Mouse (Mus musculus) cerebellum, adult 2 months (tissue): ENCODE data around the gene Bud13. TPM values are rescaled to one million over a fixed set of nuclear protein-coding genes. Genes with fewer than 3 reads are reported as not detected.

ENCODE experiments used
- DNase-seq, 2 experiments: peaks; one replicate each; pipeline ENCODE4 v3.0.0; 2021
- H3K27ac ChIP-seq: fragments of 200-500 bp; 2 replicates; pipeline ENCODE4 v1.5.1; 2012; ENCODE audit warnings: low read length, control low read depth, inconsistent platforms; ENCODE audit not compliant: insufficient read depth
- H3K27me3 ChIP-seq: fragments of 200-500 bp; 2 replicates; pipeline ENCODE4 v1.6.1; 2012; ENCODE audit warnings: inconsistent platforms, mild to moderate bottlenecking, low read length, moderate library complexity; ENCODE audit not compliant: control insufficient read depth, insufficient read depth
- H3K4me1 ChIP-seq: fragments of 200-500 bp; 2 replicates; pipeline ENCODE4 v1.6.1; 2011; ENCODE audit warnings: low read length; ENCODE audit not compliant: control insufficient read depth, insufficient read depth
- H3K4me3 ChIP-seq: fragments of 200-500 bp; replicated peaks from 2 replicates; pipeline ENCODE3; 2011; ENCODE audit warnings: mild to moderate bottlenecking, low read depth, low read length, control low read depth; ENCODE audit not compliant: insufficient read depth
- CTCF ChIP-seq: fragments of 200-500 bp; IDR thresholded peaks from 2 replicates; pipeline ENCODE4 v1.5.1; 2011; ENCODE audit warnings: low read depth, mild to moderate bottlenecking, control low read depth, low read length, moderate library complexity, borderline replicate concordance; ENCODE audit not compliant: insufficient read depth
- POLR2A ChIP-seq: fragments of 200-500 bp; IDR thresholded peaks from 2 replicates; pipeline ENCODE4 v1.6.1; 2011; ENCODE audit warnings: low read length, control low read depth, borderline replicate concordance; ENCODE audit not compliant: insufficient read depth
- WGBS: fragments of 180-500 bp; shearing (Covaris S2); methylation state at CpG from one replicate; pipeline ENCODE4 v1.1.7; 2018; 5-methylcytosine and 5-hydroxymethylcytosine counted together
- polyA plus RNA-seq: library from polyadenylated mRNA; depleted of rRNA; stranded (reverse); fragments of >200 nt; gene quantifications from 2 replicates; pipeline ENCODE4 v1.2.3, GENCODE M21; 2012

Bud13 gene
- polyA plus RNA-seq, 1 experiment: 11.9 TPM

DNA sequence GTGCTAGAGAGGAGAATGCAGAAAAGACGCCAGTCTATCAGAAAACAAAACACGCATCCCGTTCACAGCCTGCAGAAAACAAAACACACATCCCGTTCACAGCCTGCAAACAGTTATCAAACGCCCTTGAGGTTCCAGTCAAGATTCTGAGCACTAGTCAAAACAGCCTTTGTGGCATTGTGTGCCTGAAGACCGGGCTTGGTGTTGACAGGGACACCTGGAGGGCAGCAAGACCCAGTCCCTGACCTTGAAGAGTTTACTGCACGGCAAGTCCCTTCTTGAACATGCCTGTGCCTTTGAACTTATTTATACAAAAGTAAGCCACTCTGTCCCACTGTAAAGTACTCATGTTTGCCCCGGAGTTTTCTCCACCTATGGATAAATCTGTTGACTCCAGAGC lies 39.2 kb upstream of the Bud13 start:
- H3K27me3 ChIP-seq: no peaks in the 10 kb centered on the region
- 64% methylated on average over 8 of the region's 8 CpGs for WGBS

DNA sequence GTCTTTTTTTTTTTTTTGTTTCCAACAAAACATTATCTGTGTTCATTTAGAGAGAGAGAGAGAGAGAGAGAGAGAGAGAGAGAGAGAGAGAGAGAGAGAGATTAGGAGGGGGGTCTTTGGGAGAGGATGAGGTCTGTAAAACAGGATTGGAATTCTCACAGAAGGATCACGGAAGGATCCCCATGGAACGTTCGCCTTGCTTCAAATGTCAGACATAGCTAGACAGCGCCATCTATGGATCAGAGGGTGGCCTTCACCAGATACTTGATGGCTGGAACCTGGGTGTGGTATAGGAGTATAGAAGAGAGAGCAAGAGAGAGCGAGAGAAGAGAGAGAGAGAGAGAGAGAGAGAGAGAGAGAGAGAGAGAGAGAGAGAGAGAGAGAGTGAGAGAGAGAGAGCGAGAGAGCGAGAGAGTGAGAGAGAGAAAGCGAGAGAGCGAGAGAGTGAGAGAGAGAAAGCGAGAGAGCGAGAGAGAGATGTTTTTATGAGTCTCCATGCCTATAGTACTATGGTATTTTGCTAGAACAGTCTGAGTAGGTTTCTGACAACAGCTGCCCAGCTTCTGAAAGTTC lies 36.0 kb upstream of the Bud13 start:
- H3K27me3 ChIP-seq: no peaks in the 10 kb centered on the region
- H3K4me1 ChIP-seq: no peaks in the 10 kb centered on the region
- TF ChIP-seq CTCF (peak; percentile 93), POLR2A (no peak)
- 25% methylated on average over 11 of the region's 11 CpGs for WGBS
- H3K27ac ChIP-seq: no peak overlapping the region
- H3K4me3 ChIP-seq: no peak overlapping the region
- peak; percentile 71 for DNase-seq

More for the DNA sequence above, 39.2 kb upstream of the Bud13 start:
- Histone ChIP-seq H3K4me3 (no peak overlapping the region), H3K27ac (no peak overlapping the region), H3K4me1 (no peaks in the 10 kb centered on the region)
- TF ChIP-seq CTCF (no peak), POLR2A (no peak)
- DNase-seq: no peak

DNA sequence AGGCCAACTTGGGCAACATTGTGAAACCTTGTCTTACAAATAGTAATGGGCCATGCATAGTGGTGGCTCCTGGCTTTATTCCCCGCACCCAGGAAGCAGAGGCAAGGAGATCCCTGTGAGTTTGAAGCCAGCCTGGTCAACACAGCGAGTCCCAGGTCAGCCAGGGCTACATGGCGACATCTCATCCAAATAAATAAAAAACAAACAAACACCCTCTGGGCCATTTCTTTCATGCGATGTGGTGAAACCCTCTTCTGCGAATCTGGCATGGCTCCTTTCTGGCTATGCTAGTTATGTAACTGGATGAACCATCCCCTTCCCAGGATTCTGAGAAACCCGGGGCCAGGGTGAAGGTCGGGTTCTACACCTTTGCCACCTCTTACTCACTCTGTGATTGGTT lies 26.6 kb upstream of the Bud13 start:
- no peak overlapping the region for H3K27ac ChIP-seq
- no peak for DNase-seq
- H3K4me3 ChIP-seq: no peak overlapping the region
- H3K4me1 ChIP-seq: no peaks in the 10 kb centered on the region
- TF ChIP-seq CTCF (no peak), POLR2A (no peak)
- 91% methylated on average over 7 of the region's 7 CpGs for WGBS
- H3K27me3 ChIP-seq: no peaks in the 10 kb centered on the region

DNA sequence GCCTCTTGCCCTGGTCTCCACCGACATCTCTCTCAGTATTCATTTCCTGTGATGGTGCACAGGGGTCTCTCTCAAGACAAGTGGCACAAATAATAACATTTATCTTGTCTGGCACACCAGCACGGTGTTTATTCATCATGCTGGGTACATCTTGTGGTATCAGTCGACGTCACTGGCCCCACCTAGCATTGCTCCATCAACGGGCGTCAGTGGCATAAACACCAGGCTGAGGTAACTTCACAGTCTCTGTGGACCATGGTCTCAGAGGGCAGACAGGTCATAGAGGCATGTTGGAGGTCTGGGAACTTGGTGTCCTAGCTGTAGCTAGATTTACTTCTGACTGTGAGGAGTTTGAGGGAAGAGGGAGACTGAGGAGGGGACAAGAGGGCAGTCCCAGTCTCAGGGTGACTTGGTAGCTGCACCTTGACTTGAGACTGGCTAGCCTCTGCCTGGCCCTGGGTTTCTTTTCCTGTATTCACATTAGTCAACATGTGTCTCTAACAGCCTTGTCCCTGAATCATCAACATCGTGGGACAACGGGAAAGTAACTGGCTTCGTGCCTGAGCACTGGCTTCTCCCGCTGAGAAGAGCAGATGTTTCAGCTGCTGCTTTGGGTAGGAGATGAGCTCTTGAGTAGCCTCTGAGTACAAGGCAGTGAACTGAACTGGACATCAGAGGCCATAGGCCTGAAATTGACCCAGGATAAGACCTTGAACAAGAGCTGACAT lies 26.0 kb upstream of the Bud13 start:
- Histone ChIP-seq H3K4me1 (no peaks in the 10 kb centered on the region), H3K27ac (no peak overlapping the region), H3K27me3 (no peaks in the 10 kb centered on the region), H3K4me3 (no peak overlapping the region)
- DNase-seq: no peak
- TF ChIP-seq POLR2A: no peak
- TF ChIP-seq CTCF: no peak
- 62% methylated on average over 10 of the region's 10 CpGs for WGBS

DNA sequence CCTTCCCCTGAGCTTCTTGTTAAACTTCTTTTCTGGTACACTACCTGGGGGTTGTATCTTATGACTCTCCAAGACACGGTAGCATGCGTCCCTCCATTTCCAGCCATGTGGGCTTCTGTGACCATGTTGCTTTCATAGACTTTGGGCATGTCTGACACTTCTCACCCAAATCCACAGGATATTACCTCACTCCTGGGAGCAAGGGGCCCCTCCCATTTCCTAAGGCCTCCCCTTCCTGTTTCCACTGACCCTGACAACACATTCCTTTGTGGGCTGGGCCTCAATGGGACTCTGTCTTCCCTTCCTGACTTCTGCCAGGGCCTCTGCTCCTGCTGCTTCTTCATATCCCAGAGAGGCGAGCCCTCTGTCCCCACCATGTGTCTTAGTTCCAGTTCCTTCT lies 25.3 kb upstream of the Bud13 start:
- Histone ChIP-seq H3K4me1 (no peaks in the 10 kb centered on the region), H3K27me3 (no peaks in the 10 kb centered on the region), H3K4me3 (no peak overlapping the region), H3K27ac (no peak overlapping the region)
- TF ChIP-seq POLR2A (no peak), CTCF (no peak)
- WGBS: 90% methylated on average over 3 of the region's 3 CpGs
- DNase-seq: no peak

DNA sequence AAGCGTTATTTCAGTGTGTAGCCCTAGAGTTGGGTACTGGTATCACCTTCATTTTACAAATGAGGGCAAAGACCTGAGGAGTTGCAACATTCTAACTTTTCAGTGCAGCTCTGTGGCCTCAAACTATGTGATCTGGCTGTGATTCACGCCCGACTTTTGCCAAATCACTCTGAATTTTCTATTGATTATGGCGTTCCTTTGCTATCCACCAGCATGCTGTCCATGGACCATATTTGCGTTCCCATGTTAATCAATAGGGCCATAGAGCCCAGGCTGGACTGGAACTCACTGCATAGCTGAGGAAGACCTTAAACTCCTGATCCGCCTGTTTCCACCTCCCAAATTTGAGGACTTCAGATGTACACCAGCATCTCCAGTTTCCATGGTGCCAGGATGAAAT lies 23.7 kb upstream of the Bud13 start:
- Histone ChIP-seq H3K27ac (no peak overlapping the region), H3K4me1 (no peaks in the 10 kb centered on the region), H3K4me3 (no peak overlapping the region), H3K27me3 (no peaks in the 10 kb centered on the region)
- WGBS: 92% methylated on average over 6 of the region's 6 CpGs
- TF ChIP-seq POLR2A (no peak), CTCF (no peak)
- DNase-seq: no peak

DNA sequence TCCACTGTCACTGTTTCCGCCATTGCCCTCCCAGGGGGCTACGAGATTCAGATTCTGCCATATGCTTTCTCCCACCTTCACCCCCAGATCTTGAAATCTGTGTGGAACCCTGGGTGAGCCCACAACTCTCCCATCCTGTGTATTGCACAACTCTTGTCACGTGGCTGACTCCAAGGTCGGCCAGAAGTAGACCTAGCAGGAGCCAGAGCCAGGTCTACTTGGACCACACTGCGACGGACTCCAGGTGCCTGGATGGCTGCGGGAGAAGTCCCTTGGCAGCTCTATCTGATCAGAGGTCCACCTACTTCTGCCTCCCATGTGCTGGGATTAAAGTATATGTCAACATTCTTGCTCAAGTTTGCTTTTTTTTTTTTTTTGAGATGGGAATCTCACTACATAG lies 21.7 kb upstream of the Bud13 start:
- 45% methylated on average over 7 of the region's 7 CpGs for WGBS
- no peak for DNase-seq
- Histone ChIP-seq H3K4me1 (no peaks in the 10 kb centered on the region), H3K27me3 (no peaks in the 10 kb centered on the region; the same call in 1 of the 2 replicates), H3K4me3 (no peak overlapping the region), H3K27ac (no peak overlapping the region)
- no peak for TF ChIP-seq POLR2A

DNA sequence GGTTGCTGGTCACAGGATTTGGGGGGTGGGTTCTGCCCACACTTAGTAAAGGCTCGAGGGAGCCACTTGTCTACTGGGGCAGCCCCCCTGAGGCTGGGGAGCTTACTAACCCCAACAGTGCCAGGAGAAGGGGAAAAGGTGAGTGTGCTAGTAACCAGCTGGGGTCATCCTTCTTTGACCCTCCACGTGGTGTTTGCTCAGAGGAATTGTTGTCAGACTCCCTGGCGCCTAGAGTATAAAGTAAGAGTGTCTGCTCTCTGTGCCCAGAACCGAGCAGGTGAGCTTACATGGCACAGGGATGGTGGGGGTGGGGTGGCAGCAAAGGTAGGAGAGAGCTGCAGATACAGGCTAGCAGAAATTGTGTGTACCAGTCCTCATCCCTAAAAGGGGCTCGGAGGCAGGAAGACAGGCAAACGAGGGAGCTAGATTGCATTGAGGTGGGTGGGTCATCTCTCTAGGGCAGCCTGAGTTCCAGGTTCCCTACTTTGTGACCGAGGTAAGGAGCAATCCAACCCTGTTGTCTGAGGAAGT lies 14.4 kb upstream of the Bud13 start, which contains the start of gene Apoa5:
Apoa5 (plus strand) TSS at position 291 of the 531 bp plus-strand sequence.
- WGBS: 54% methylated on average over 7 of the region's 7 CpGs
- H3K27me3 ChIP-seq: no peaks in the 10 kb centered on the region; the same call in 1 of the 2 replicates
- TF ChIP-seq POLR2A (no peak), CTCF (no peak)
- no peaks in the 10 kb centered on the region for H3K4me1 ChIP-seq
- H3K4me3 ChIP-seq: no peak within 1 kb of the TSS
- DNase-seq: no peak
- H3K27ac ChIP-seq: no peak within 1 kb of the TSS
